Mouse (Mus musculus): ENCODE measurements around the gene Gpm6b. TPM values are rescaled to one million over a fixed set of nuclear protein-coding genes. Genes with fewer than 3 reads are reported as not detected.

The Gpm6b gene
- 190 and 197 TPM in 2 replicates for polyA plus RNA-seq (2016; fragmentation: Nextera tagmentation; extraction: Ambion mirVana)

DNA sequence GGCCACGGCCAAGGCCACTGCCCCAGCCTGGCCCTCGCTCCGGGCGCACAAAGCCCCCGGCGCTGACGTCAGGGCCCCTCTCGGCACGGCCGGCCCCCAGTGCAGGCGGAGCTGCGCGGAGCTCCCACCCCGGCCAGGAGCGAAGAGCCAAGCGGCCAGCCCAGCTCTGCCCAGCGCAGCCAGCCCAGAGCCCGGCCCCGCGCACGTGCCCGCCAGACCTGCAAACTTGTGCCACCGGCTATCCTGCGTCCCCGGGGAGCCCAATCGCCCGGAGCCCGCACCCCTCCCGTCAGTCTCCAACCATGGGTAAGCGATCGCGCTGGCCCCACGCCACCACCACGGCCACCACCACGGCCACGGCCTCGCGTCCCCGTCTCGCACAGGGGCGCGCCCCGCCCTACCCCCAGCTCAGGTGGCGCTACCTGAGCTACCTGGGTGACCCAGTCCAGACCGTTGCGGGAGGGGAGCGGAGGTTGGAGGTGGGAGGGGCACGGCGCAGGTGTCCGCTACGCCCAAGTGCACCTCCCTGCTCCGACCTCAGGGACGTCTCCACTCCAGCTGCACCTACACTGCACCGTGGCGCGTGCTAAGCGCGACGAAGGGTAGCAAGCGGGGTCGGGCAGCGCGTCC lies at the start of gene Gpm6b:
Gene Gpm6b (plus strand): TSS at position 81 of the 630 bp plus-strand sequence.
- Histone ChIP-seq H3K27ac (no peak within 1 kb of the TSS), H3K4me1 (no peaks in the 10 kb centered on the region), H3K9ac (peak within 1 kb of the TSS; percentile 73), H3K27me3 (replicated peaks) (no peaks in the 10 kb centered on the region), H3K9me3 (no peaks in the 10 kb centered on the region), H3K36me3 (no peaks in the 10 kb centered on the region), H3K4me2 (replicated peaks) (peak within 1 kb of the TSS; percentile 85), H3K4me3 (peak within 1 kb of the TSS; percentile 62)
- peak; percentile 91 for ATAC-seq (ENCODE audit: low FRiP score, low read depth)
- 30% methylated on average over 63 of the region's 63 CpGs for WGBS

DNA sequence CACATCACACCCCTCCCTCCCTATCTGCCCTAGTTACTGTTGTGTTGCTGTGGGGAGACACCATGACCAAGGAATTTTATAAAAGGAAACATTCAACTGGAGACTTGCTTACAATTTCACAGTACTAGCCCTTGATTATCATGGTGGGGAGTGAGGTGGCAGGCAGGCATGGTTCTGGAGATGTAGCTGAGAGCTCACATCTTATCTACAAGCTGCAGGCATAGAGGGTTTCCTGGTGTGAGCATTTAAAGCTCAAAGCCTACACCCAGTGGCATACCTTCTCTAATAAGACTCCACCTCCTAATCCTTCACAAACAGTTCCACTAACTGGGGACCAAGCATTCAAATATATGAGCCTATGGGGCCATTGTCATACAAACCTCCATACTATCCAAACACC lies 42.4 kb upstream of the Gpm6b start:
- H3K4me2 ChIP-seq (replicated peaks): no peak overlapping the region
- H3K36me3 ChIP-seq: no peaks in the 10 kb centered on the region
- no peaks in the 10 kb centered on the region for H3K4me1 ChIP-seq
- no peak overlapping the region for H3K27ac ChIP-seq
- H3K9ac ChIP-seq: no peak overlapping the region
- no peak overlapping the region for H3K4me3 ChIP-seq
- no peaks in the 10 kb centered on the region for H3K9me3 ChIP-seq
- no peak for ATAC-seq (ENCODE audit: low FRiP score, low read depth)
- H3K27me3 ChIP-seq (replicated peaks): no peaks in the 10 kb centered on the region

DNA sequence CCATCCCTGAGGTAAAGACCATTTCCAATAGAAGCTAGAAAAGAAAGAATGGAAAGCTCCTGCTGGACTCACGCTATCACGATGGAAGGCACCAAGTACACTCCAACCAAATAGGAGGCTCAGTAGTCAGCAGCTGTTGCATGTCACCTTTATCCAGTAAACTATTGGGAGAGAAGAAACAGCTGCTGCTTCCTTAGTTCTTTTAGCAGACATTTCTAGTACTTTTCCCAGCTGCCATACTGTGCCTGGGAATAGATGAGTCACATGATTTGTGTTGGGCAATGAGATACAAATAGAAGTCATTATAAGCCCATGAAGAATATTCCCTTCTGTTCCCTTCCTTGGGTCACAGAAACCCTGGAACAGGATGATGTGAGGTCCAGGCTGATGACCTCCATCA lies 40.4 kb upstream of the Gpm6b start:
- Histone ChIP-seq H3K4me2 (replicated peaks) (no peak overlapping the region), H3K27ac (no peak overlapping the region), H3K4me3 (no peak overlapping the region), H3K4me1 (no peaks in the 10 kb centered on the region), H3K9me3 (no peaks in the 10 kb centered on the region), H3K36me3 (no peaks in the 10 kb centered on the region), H3K27me3 (replicated peaks) (no peaks in the 10 kb centered on the region), H3K9ac (no peak overlapping the region)
- 97% methylated on average over 2 of the region's 2 CpGs for WGBS
- no peak for ATAC-seq (ENCODE audit: low FRiP score, low read depth)

DNA sequence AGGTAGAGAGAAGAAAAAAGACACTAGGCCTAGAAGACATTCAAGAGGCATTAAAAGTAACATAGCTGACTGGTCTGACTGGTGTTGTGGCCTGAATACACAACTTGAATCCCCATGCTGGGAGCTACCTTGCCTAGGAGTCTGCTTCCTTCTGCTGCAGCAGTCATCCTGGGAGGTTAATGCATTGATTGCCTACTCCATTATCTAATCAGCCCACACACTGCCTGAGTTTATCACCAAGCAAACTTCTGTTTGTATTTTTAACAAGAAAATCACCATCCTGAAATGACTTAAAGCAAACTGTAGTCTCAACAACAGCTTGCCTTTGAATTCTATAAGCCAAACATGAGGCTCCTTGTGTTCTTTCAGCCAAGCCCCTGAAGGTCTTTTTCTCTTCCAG lies 38.9 kb upstream of the Gpm6b start:
- Histone ChIP-seq H3K9ac (no peak overlapping the region), H3K4me1 (no peaks in the 10 kb centered on the region), H3K4me3 (no peak overlapping the region), H3K27me3 (replicated peaks) (no peaks in the 10 kb centered on the region), H3K9me3 (no peaks in the 10 kb centered on the region), H3K27ac (no peak overlapping the region), H3K4me2 (replicated peaks) (no peak overlapping the region), H3K36me3 (no peaks in the 10 kb centered on the region)
- ATAC-seq (ENCODE audit: low FRiP score, low read depth): no peak

DNA sequence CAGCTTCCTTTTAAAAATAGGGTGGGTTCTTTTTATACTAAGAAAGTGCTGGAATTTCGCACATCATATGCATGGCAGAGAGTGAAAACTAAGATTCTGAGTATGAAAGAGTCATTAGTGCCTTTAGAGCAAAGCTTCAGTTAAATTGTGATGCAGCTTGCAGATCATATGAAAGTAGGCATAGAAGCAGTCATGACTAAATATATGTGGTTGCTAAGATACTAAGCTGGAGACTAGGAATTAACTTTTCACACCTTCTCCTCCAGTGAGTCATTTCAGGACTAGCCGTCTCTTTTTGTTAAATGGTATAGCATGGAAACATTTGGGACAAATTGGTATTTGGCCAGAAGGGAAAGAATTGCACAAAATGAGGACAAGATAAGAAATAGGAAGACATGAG lies 24.1 kb upstream of the Gpm6b start:
- no peak overlapping the region for H3K27ac ChIP-seq
- H3K27me3 ChIP-seq (replicated peaks): no peaks in the 10 kb centered on the region; the same call in 1 of the 2 replicates
- no peak overlapping the region for H3K4me2 ChIP-seq (replicated peaks)
- no peaks in the 10 kb centered on the region for H3K9me3 ChIP-seq
- no peaks in the 10 kb centered on the region for H3K4me1 ChIP-seq
- 76% methylated on average over 2 of the region's 2 CpGs for WGBS
- ATAC-seq (ENCODE audit: low FRiP score, low read depth): no peak
- H3K9ac ChIP-seq: no peak overlapping the region
- H3K36me3 ChIP-seq: no peaks in the 10 kb centered on the region
- H3K4me3 ChIP-seq: no peak overlapping the region

DNA sequence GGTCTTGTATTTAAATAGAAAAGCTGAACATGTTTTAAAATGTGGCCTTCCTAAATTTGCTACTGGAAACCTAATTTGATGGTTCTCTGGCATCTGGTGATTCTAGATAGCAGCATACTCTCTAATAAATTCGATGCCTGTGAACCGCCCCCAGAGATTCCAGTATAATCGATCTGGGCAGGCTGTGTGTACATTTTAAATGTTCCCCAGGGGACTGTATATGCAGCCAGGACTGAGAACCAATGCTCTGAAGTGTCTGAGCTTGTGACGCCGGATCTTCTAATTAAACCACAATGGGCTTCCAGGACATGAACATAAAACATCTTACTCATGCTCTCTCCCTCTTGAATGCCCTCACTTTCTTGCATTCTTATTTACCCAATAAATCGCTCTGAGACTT lies 22.5 kb upstream of the Gpm6b start:
- Histone ChIP-seq H3K9ac (no peak overlapping the region), H3K4me2 (replicated peaks) (no peak overlapping the region), H3K27ac (no peak overlapping the region), H3K4me1 (no peaks in the 10 kb centered on the region), H3K4me3 (no peak overlapping the region), H3K9me3 (no peaks in the 10 kb centered on the region), H3K27me3 (replicated peaks) (no peaks in the 10 kb centered on the region; the same call in 1 of the 2 replicates), H3K36me3 (no peaks in the 10 kb centered on the region)
- 65% methylated on average over 6 of the region's 6 CpGs for WGBS
- no peak for ATAC-seq (ENCODE audit: low FRiP score, low read depth)

DNA sequence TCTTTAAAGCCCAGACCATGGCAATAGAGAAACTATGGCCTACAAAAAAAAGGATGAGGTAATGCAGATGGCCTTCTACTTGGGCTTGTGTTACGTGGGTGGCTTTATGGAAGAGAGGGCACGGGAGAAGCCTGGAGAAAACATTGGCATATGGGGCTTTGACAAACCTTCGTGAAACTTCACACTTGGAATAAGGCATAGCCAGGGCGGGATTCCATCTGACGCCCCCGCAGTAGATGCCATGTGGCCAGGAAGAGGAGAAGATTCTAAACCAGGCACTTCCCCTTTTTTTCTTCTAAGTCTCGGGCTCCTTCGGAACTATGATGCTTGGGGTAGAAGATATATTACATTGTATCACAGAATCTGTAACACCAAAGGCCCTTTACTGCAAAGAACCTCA lies 22.0 kb upstream of the Gpm6b start:
- 90% methylated on average over 8 of the region's 8 CpGs for WGBS
- H3K27ac ChIP-seq: no peak overlapping the region
- H3K4me2 ChIP-seq (replicated peaks): no peak overlapping the region
- H3K27me3 ChIP-seq (replicated peaks): no peaks in the 10 kb centered on the region; the same call in 1 of the 2 replicates
- H3K4me1 ChIP-seq: no peaks in the 10 kb centered on the region
- H3K4me3 ChIP-seq: no peak overlapping the region
- H3K9ac ChIP-seq: no peak overlapping the region
- H3K36me3 ChIP-seq: no peaks in the 10 kb centered on the region
- ATAC-seq (ENCODE audit: low FRiP score, low read depth): no peak
- no peaks in the 10 kb centered on the region for H3K9me3 ChIP-seq

DNA sequence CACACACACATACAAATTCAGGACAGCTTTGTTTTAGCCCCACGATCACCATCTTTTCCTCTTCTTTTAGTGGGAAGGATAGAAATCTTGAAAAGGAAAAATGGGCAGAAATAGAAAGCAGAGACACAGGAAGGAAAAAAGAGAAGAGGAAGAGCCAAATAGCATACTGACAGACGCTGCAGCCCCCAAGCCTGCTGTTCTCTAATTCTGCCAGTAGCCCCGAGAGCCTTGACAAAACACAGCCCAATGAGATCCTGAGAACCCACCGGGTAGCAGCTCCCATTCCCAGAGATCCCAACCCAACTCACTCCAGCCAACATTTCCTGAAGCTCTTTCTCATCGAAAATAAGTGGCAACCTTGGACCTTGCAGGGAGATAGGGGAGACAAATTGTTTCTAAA lies 19.4 kb upstream of the Gpm6b start:
- Histone ChIP-seq H3K4me1 (no peaks in the 10 kb centered on the region), H3K4me2 (replicated peaks) (no peak overlapping the region), H3K27ac (no peak overlapping the region), H3K36me3 (no peaks in the 10 kb centered on the region), H3K4me3 (no peak overlapping the region), H3K27me3 (replicated peaks) (no peaks in the 10 kb centered on the region), H3K9ac (no peak overlapping the region), H3K9me3 (no peaks in the 10 kb centered on the region)
- WGBS: 73% methylated on average over 5 of the region's 5 CpGs
- ATAC-seq (ENCODE audit: low FRiP score, low read depth): no peak

DNA sequence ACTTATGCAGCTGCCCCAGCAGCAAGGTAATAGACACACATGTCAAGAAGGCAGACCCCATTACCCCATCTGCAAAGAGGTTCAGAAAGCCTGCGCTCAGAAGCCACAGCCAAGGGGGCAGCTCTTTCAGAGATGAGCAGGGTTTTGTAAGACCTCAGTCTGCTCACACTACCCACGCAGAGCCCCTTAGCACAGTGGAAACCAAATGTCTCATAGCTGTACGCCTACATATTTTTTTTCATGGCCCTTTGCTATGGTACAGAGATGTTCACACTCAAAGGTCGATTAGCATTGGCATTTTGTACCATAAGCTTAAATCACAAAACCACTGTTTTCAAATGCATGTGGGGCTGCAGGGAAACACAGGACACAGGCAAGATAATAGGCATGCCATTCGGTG lies 11.9 kb upstream of the Gpm6b start:
- Histone ChIP-seq H3K36me3 (no peaks in the 10 kb centered on the region), H3K27ac (no peak overlapping the region), H3K4me1 (no peaks in the 10 kb centered on the region), H3K27me3 (replicated peaks) (no peaks in the 10 kb centered on the region), H3K9me3 (no peaks in the 10 kb centered on the region), H3K4me2 (replicated peaks) (no peak overlapping the region), H3K4me3 (no peak overlapping the region), H3K9ac (no peak overlapping the region)
- WGBS: 83% methylated on average over 5 of the region's 5 CpGs
- no peak for ATAC-seq (ENCODE audit: low FRiP score, low read depth)

DNA sequence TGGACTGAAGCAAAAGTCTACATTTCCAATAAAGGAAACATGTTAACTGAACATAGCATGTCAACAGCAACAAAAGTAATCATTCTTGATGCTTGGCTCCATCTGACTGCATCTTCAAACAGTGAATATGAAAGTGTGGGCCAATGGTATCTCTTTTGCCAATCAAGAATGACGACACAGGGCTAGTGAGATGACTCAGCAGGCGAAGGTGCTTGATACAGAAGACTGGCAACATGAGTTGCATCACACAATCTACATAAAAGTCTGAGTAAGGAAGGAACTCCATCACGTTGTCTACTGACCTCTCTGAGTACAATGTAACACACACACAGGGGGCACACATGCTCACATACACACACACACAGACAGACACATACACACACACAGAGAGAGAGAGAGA lies 9.0 kb upstream of the Gpm6b start:
- no peaks in the 10 kb centered on the region for H3K4me1 ChIP-seq
- WGBS: 82% methylated on average over 3 of the region's 3 CpGs
- H3K27ac ChIP-seq: no peak overlapping the region
- H3K4me3 ChIP-seq: no peak overlapping the region
- H3K36me3 ChIP-seq: no peaks in the 10 kb centered on the region
- H3K27me3 ChIP-seq (replicated peaks): no peaks in the 10 kb centered on the region; the same call in 1 of the 2 replicates
- no peaks in the 10 kb centered on the region for H3K9me3 ChIP-seq
- no peak overlapping the region for H3K9ac ChIP-seq
- no peak for ATAC-seq (ENCODE audit: low FRiP score, low read depth)
- H3K4me2 ChIP-seq (replicated peaks): no peak overlapping the region

DNA sequence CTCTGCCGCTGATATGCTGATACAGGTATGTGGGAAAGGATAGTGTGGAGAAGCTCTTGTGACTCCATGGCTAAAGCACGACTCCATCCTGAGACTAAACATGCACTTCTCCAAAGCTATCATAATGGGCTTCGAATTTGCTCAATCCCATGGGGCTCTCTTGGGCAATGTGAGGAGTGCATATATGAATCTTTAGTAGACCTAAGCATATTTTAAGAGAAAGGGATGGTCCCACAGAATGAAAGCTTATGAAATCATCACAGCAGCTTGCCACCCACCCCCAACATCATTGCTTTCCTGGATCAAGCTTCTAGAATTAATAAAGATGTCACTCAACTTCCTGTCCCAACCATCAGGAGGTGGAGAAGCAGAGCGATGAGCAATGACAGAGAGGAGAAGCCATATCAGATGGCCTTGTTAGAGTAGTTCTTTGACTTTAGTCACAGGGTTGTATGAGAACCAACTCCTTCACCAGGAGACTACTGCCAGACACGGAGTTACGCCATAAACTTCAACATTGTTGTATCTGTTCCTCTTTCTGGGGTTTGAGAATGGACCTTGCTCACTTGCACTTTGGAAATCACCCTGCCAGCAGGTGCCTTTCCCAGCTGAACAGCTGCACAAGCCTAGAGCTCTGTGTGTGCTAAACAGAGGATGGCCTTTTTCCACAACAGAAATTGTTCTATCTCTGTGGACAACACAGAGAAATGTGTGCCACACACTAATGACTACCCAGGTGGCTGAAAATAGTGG lies 8.0 kb upstream of the Gpm6b start:
- Histone ChIP-seq H3K27ac (no peak overlapping the region), H3K9ac (no peak overlapping the region), H3K9me3 (no peaks in the 10 kb centered on the region), H3K4me1 (no peaks in the 10 kb centered on the region), H3K36me3 (no peaks in the 10 kb centered on the region), H3K4me2 (replicated peaks) (no peak overlapping the region), H3K27me3 (replicated peaks) (no peaks in the 10 kb centered on the region; the same call in 1 of the 2 replicates), H3K4me3 (no peak overlapping the region)
- WGBS: 88% methylated on average over 6 of the region's 6 CpGs
- ATAC-seq (ENCODE audit: low FRiP score, low read depth): no peak

DNA sequence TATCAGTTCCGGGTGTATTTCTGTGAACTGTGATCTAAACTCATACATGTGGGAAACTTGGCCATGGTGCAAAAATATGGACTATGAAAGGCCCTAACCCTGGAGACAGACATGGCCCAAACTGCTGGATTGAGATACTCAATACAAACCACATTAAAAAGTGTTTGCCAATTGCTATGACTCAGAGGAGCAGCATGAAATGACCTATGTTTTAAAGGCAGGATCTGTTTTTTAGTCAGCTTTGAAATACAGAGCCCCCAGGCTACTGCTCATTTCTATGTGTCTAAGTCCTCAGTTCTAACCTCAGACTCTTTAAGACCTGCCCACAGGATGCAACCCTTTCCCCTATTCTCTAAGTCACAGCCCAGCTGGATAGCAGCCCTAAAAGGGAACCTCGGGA lies 2.6 kb upstream of the Gpm6b start:
- Histone ChIP-seq H3K27ac (no peak overlapping the region), H3K4me1 (no peaks in the 10 kb centered on the region), H3K27me3 (replicated peaks) (no peaks in the 10 kb centered on the region; the same call in 1 of the 2 replicates), H3K9me3 (no peaks in the 10 kb centered on the region), H3K36me3 (no peaks in the 10 kb centered on the region), H3K4me2 (replicated peaks) (no peak overlapping the region), H3K4me3 (no peak overlapping the region), H3K9ac (no peak overlapping the region)
- WGBS: 51% methylated on average over 2 of the region's 2 CpGs
- ATAC-seq (ENCODE audit: low FRiP score, low read depth): no peak

DNA sequence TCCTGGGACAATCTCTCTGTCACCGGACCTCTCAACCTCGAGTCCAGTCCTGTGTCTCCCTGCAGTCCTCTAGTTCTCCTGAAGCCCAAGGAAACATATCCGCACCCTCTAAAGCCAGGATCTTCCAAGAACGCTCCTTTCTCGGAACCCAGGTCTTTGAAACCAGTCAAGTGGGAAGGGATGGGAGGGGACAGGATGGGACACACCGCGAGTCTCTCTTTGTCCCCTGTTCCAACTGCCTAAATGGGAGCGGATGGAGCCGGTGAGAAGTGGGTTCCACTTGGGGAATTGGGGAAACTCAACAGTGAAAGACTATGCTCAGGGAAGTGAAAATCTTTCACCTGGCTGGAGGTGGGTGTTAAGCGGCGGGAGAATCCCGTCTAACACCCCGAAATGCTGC lies 809 bp downstream of the Gpm6b start:
- Histone ChIP-seq H3K27me3 (replicated peaks) (no peaks in the 10 kb centered on the region), H3K27ac (no peak overlapping the region)
- 19% methylated on average over 13 of the region's 13 CpGs for WGBS

More for the DNA sequence above, 809 bp downstream of the Gpm6b start:
- ATAC-seq (ENCODE audit: low FRiP score, low read depth): peak; percentile 15; the same call in 1 of the 2 replicates
- H3K36me3 ChIP-seq: no peaks in the 10 kb centered on the region
- peak overlapping the region; percentile 62 for H3K4me3 ChIP-seq
- H3K9ac ChIP-seq: peak overlapping the region; percentile 73
- H3K4me1 ChIP-seq: no peaks in the 10 kb centered on the region
- H3K9me3 ChIP-seq: no peaks in the 10 kb centered on the region
- peak overlapping the region; percentile 85 for H3K4me2 ChIP-seq (replicated peaks)
